Mouse (Mus musculus): ENCODE results near the gene Cabcoco1.

Cabcoco1 gene

DNA sequence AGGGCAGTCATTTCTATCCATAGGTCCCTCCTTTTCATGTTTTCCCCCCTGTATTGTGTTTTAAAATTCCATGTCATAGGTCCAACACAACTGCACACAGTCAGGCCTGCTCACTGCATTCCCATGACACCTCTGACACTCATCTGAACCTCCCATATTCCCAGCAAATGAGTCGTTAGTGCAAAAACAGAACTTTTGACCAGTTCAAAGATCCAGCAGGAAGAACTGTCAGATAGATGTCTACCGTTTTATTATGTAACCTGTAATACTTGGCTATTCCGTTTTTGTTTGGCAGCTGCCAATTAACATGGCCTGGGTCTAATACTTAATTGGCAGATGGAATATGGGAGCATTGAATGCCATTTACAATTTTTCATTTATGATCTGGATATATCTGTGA, 34.0 kb downstream of the Cabcoco1 start:
- DNase-seq (ENCODE audit: low spot score in 2 of 2) = no peak

DNA sequence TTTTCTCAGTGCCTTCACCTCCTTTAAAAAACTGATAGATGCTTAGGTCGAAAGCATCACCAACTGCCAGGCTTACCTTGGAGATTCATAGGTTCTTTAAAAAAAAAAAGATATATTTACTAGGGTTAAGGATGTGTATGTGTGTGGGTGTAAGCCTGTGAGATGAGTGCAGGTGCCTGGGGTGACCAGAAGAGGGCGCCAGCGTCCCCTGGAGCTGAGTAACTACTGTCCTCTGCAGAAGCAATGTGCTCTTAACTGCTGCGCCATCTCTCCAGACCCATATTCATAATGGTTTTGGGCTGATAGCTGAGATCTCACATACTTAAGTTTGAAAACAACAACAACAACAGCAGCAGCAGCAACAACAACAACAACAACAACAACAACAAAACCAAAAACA, 35.5 kb downstream of the Cabcoco1 start:
- DNase-seq (ENCODE audit: low spot score in 2 of 2) = no peak

DNA sequence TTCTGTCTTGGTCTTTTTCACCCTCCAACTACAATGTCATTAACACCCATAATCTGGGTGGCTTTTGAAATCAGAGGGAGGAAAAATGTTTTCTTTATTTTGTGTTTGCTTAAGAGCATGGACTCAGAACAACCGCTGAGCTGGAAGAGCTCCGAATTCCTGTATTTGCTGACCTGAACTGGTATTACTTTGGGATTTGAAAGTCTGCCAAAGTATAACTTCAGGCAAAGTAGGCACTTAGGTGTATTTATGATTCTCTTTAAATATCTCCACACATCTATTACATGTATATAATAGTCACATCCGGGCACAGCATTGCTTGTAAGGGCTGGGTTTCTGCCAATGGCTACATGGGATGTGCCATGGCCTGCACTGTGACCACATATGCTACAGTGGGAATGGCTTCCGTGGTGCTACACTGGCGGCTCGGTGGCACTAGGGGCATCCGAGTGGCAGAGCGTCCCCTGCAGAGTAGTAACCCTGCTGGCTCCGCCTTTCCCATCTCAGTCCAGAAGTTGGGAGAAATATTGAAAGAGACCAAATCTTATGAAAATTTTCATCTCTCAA, 37.0 kb downstream of the Cabcoco1 start:
- no peak for DNase-seq (ENCODE audit: low spot score in 2 of 2)

DNA sequence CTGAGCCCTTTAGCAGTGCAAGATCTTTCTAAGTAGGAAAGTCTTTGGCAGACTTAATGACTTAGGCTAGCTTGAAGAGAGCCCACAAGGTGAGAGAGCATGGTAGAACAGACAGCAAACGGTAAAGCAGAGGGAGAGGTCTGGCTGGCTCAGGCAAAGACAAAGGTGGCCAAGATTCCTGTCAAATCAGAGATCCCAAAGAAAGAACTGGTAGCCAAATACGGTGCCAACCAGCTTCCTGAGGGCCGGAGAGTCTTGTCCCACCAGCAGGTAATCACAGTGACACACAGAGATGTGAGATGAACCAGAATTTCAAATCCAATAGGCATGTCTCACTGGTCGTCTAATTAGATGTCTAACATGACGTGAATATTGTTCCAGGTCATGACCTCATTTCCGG, 40.6 kb downstream of the Cabcoco1 start:
- peak in 1 of 2 experiments; percentile 13 for DNase-seq (ENCODE audit: low spot score in 2 of 2)

DNA sequence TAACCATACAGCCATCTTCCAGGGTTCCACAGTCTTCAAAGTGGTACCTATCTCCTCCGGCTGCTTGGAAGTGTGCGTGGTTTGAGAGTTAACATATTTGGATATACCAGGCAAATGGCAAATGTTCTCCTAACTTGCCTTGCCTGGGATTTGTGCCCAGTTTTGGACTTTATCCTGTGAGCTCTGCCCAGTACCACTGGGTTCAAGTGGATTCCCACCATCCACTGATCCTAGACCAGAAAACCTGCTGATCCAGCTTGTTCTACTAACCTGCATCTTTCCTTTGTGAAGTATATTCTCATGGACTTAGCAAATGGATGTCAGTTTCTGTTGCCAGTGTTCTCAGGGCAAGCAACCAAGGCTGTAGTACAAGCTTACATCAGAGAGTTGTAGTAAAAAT, 46.5 kb downstream of the Cabcoco1 start:
- no peak for DNase-seq (ENCODE audit: low spot score in 2 of 2)

DNA sequence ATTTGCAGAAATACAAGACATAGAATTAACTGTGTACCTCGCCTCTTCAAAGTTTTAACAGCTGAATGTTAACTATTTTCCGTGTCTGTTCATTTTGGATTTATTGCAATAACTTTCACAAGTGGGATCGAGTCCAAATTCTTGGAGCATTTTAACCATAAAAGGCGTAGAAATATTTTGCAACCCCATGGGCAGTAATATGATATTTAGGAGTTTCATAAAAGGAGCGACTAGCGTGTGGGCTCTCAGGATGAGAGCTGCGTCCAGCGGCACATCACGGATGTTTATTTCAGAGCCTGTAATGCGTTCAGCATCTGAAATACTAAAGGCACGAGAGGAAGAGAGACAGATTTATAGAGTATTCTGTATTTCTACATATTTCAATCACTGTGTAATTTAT, 50.1 kb downstream of the Cabcoco1 start:
- no peak for DNase-seq (ENCODE audit: low spot score in 2 of 2)

DNA sequence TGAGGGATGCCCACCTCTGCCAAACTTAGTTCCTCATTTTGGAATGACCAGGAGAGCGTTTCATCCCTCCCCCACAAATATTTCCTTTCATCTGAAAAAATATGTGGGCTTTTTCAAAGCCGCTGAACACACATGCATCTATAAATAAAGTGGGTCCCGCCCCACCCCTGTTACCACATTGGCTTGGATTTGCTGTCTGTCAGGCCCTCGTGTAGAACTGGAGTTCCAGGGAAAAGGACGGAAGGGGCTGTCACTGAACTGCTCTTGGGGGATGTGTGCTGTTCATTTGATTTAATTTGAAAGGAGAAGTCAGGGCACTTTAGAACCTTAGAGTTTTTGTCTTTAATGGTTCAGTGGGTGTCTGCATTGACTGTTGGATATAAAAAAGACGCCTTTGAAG, 50.9 kb downstream of the Cabcoco1 start:
- DNase-seq (ENCODE audit: low spot score in 2 of 2) = no peak

DNA sequence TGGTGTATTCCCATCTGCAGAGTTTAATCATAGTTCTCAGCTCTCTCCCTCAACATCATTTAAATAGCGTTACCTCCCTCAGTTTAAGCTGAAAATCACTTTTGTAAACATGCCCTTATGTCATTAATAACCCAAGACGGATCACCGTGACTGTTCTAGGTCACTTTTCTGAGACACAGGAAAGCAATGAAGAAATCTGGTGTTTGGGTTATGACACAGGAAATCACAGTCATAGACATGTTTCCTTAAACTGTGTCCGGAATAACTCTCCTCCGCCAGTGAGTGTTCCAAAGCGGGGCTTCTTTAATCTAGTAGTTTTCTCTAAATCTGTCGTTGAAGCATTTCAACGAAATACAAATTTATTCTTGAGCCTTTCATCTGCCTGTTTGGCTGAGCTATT, 68.9 kb downstream of the Cabcoco1 start:
- DNase-seq (ENCODE audit: low spot score in 2 of 2) = no peak

DNA sequence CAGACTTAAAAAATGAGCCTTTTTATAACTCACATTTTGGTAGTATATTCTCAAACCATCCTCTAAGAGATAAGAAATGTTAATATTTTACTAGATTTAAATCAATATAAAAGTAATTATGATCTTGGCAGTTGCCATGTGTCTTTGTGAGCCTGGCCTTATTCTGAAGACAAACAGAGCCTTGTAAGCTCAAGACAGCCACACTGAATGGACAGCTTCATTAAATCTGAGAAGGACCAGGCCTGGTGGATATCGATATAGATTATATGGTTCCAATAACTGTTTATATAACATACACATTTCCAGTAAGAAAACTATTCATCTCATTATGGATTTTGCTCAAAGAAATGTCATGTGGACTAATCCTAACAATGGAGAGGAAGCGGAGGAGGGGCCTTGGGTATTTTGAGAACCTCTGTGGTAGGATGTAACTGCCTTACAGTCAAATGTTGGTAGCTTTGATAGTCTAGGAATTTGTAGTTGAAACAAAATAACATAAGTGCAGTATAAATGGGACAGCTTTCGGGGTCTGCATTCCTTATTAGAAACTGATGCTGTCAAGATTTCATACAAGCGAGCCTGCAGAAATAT, 75.9 kb downstream of the Cabcoco1 start:
- no peak for DNase-seq (ENCODE audit: low spot score in 2 of 2)

DNA sequence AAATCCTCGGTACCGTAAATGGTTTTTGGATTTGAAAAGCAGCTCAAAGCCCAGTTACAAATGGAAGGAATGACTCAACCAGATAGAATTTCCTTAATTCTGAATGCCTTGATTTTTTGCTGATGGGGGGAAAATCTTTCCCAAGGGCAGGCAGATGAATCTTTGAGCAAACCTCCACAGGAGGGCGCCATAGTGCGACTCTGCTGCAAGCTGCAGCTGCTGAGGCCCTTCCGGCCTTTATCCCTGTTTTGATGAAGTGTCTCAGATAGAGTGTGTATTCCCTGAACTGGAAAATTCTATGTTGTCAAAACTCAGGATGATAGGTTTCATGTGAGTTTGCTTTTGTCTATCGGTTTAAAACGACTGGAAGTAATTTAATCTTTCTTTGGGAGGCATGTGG, 76.8 kb downstream of the Cabcoco1 start:
- peak; percentile 43 to 82 for DNase-seq (ENCODE audit: low spot score in 2 of 2)

DNA sequence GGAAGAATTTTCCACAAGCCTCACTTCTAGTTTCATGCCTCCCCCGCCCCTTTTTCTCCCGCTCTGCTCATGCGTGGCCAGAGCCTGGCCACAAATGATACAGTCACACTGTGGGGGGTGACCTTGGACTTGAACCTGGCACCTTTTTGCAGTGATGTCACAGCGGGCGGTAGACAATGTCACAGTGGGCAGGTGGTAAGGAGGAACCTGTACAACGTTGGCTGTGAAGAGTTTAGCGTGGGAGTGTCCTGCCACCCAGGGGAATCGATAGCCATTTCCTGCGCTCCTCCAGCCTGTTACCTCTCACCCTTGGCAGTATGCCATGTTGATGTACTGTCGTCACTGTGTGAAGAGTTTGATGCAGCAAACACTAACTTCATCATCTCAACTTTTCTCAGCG, 81.9 kb downstream of the Cabcoco1 start:
- no peak for DNase-seq (ENCODE audit: low spot score in 2 of 2)

DNA sequence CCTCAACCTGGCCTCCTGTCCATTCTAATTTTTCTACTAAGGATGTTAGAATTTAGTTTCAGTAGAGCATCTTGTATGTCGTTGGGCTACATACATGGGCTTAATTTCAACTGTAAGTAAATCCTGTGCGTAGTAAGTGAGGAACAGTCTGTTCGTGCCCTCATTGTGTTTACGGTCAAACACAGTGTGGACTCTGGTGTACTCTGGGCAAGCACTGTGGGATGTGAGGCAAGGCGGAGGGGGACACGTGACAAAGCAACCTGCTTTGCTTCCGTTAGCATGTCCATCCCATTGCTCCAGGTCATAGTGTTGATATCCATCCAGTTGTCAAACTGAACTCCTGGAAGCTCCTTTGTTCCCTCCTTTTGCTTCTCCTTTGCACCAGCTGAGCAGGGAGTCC, 84.7 kb downstream of the Cabcoco1 start:
- DNase-seq (ENCODE audit: low spot score in 2 of 2) = no peak

DNA sequence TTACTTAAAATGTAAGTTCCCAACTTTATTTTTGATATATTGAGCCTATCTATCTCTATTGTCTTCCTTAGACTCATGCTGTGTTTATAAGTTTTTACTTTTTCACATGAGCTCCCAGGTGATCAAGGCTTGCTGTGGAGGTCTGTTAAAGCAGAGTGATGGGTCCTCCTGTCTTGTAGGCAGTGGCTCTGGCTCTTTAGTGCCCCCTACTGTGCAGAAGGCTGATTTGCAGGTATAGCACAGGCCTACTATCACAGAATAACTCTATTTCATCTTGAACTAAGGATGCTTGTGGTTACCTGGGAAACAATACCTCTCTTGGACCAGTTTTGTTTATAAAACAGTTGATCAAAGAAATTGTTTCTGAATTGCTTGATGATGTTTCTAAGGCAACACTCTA, 87.2 kb downstream of the Cabcoco1 start:
- no peak for DNase-seq (ENCODE audit: low spot score in 2 of 2)

DNA sequence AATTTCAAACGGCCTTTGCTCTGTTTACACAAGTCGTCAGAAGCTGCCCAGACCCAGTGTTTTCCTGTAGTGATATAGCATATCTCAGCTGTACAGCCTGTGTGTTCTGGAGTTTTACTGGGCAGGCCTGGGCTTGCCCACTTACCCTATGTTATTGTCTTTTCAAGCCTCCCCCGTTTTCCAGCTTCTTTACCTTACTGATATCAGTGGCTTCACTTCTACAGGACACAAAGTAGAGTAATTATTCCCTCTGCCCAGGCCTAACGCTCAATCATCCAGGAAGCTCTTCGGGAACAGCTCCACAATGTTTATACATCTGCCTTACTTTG, 94.9 kb downstream of the Cabcoco1 start:
- no peak for DNase-seq (ENCODE audit: low spot score in 2 of 2)

DNA sequence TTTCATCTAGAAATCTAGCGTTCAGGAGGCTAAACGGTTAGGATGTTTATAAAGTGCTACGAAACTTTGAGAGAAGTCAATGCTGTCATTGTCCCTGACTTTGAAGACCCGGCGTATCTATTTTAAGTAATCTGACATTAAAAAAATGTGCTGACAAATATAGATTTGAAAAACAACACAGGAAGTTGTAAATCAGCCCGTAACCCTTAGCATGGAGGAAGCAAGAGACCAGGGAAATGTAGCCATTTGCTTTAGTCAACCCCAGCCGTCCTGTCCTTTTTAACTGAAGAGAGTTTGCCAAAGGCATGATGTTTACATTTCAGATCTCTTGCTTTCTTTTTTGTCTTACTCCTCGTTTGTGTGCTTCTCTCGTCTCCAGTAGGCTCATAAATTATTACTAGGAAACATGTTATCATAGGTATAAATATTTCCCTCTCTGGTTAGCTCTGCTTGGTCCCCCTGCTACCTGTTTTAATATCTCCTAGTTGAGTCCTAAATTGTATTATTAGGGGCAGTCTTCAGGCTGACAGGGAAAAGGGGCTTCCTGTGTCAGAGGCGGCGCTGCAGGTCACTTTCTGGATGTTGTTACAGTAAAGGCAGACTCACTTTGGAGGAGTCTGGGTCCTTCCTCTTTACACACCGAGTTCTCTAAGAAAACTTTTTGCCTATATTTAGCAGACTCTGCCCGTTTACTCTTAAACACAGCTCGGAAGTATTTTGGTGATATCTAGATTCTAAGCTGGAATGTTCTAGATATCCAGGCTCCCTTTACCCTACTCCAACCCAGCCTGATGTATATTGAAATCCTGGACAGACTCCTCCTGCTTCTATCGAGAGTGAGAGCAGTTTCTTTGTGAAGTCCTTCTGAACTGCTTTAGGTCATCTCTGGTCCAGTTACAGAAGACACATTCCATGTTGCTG, 95.6 kb downstream of the Cabcoco1 start:
- peak in 1 of 2 experiments; percentile 31 for DNase-seq (ENCODE audit: low spot score in 2 of 2)

DNA sequence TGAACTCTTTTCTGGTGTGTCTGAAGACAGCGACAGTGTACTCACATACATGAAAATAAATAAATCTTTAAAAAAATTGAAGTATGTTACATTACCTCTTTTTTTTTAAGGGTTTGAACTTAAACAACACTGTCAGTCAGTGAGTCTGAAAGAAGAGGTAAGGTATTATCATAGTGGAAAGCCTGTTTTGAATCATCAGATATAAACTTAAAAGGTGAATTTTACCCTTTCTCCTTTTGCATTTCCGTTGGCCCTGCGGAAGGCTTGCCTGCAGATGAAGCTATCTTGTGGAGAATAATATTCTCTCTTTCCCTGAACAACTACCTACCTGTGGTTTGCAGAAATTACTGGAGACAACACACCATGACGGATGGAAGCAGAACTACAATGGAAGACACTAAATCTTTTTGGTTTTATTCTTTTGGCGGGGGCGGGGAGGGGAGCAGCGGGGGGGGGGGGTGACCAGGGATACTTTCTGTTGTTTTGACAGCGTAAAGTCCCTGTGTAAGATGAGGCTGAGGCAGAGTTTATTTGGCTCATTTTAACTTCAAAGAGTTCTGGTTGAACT, 96.4 kb downstream of the Cabcoco1 start:
- no peak for DNase-seq (ENCODE audit: low spot score in 2 of 2)

DNA sequence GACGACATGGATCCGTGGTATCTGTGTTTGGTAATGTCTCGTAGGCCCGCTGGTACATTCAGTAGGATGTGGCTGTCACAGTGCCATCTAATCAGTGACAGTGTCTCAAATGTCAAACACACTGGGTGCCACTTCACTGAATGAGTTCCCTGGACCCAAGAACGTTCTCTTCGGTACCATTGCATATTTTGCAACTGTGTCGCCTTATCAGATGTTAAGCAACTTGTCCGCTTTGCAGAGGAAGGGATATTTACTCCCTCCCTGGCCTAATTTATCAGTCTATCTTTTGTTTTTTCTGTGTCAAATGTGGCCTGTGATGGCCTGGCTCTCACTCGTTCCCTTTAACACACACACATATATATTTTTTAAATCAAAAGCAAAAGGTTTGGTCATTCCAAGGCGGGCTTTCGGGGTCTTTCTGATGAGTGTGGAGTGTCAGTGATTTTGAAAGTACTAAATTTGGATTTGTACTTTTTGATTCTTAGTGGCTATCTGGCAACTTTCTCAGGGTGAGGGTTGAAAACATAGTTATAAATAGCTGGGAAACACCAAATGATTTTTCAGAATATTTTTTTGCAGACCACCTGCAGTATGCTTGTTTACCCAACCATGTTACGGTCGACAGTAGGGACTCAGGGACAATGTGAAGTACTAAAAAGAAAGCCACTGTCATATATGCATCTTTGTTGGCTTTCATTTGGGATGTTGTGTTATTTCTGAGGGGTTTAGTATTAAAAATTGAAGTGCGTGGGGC, 97.2 kb downstream of the Cabcoco1 start:
- DNase-seq (ENCODE audit: low spot score in 2 of 2) = no peak

DNA sequence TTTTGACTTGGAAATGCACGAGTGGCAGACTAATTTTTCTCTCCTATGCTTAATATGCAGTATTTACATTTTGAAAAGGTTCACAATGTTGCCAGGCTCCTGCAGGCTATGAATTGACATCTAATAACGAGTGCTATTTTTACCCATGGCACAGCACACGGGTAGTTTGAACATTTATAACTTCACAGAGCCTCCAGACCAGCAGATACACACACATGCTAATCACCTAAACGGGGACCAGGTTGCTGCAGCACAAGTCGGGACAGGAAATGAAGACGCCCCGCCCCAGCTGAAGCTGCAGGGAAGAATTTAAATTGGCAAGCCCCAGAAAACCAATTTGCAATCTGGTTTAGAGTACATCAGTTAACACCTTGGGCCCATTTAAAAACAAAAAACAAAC, 98.6 kb downstream of the Cabcoco1 start:
- DNase-seq (ENCODE audit: low spot score in 2 of 2) = peak; percentile 52 to 70

DNA sequence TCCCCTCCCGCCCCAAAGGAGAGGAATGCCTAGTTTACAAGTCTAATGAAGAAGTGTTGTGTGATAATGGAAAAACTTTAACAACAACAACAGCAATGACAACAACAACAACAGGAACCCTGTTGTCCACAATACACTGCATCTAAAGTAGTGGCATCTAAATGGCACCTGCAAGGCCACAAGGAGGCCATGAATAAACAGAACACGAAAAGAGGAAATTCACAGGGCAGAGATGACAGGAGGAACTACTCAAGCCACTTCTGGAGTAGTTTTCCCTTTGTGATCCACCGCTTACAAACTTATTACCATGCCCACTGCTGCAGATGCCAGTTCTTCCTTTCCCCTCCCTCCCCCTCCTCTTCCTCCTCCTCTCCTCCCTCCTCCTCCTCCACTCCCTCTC, 99.0 kb downstream of the Cabcoco1 start:
- no peak for DNase-seq (ENCODE audit: low spot score in 2 of 2)

DNA sequence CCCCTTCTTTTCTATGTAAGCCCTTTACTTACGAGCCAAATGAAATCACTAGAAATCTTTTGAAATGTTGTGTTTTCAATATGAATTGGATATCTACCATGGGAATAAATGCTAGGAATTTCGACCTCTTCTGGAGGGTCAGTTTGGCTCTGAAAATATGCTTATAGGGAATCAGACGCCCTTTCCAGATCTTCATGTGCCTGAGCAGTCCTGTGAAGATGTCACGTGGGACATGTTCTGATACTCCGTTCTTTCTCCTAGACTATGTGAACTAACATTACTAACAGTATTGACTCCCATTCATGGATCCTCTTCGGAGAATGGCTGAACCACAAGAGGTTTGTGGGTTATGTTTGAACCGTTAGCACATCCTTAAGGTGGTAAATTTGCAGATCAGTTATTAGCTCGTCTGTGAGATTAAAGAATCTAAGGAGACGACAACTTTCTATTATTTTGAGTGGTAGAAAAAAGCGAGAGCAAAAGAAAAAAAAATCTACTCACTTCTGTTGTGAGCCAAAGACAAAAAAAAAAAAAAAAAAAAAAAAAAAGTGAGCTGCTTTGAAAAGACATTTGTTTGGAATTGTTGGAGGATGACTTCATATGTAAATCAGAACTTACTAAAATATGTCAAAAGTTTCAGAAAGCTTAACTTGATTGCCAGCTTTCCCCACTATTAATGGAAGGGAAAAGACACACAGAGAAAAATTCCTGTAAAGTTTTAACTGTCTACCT, 99.6 kb downstream of the Cabcoco1 start:
- DNase-seq (ENCODE audit: low spot score in 2 of 2) = no peak

DNA sequence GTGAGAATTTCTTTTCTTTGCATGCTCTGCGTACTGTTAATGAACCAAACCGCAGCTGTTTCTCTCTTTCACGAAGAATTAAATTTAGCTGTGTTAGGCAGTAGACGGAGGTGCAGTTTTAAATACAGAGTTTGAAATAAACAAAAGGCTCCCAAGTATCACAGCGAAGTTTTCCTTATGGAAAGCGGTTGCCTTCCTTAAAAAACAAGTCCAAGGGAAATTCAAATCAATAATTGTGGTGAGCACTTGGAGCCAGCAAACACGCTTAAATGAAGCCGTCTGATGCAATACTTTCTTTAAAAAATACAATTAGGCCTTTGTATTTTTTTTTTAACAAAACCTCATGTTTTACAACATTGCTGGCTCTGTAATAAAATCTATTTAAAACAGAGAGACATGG, 101.2 kb downstream of the Cabcoco1 start:
- DNase-seq (ENCODE audit: low spot score in 2 of 2) = no peak

Measured in spleen, postnatal 4 days (tissue).